In the genomic region with DNA sequence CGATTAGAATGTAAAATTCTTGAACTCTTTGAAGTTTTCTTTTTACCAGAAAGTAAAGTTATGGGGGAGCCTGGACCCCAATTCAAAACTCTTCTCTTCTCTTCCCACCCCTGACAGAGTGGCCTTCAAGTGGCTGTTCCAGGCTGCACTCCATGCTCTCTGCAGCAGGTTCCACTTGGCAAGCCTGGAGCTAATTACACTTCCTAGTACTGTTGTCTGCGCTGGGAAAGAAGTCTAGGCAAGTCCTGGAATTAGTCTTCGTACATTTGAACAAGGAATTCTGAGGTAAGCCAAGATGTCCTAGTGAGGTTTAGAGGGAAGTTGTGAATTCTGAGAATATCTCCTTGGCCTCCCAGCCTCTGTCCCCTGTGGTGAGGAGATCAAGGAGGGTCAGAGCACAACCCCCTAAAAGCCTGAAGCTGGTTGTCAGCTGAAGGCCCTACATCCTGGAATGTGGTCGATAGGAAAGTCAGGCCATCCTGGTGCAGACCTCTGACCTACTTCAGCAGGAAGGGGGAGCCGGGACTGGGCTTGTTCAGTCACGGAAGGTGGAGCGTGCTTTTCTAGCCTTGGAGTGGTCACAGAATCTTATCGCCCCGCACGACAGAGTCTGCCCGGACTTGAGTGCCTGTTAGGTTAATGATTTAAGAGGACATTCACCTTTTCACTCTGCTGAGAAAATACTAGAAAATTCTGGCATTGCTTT, we compare ENCODE assay signal across 10 mouse cellular contexts. TPM values are rescaled to one million over a fixed set of nuclear protein-coding genes. Genes with fewer than 3 reads are reported as not detected.
DNase-seq lines count a peak whose midpoint lies in the region; ATAC-seq lines count a peak whose summit lies in the region.
"Had no signal": no experiment of that assay in that cellular context is flagged by ENCODE, and none has a peak within 500 bp of the region (broad histone marks: within the 10 kb centered on the region; RNA-seq: fewer than 3 reads in every experiment).

No protein-coding gene starts in this region.

- DNase-seq in adrenal gland, adult 2 months: peak; percentile 62
- no peak for DNase-seq in adrenal gland, postnatal 4 days (ENCODE audit: low spot score in 2 of 2)
- peak; percentile 61 for DNase-seq in heart, adult 8-10 months (ENCODE audit: low spot score)
- no peak for DNase-seq in right cerebral cortex, postnatal 14 days
- DNase-seq in forebrain, embryonic 11.5 days (ENCODE audit: low spot score): no peak

- H3K27me3 ChIP-seq in kidney, embryonic 14.5 days (ENCODE audit: control insufficient read depth, insufficient read depth, low read length): no peaks in the 10 kb centered on the region
- H3K27me3 ChIP-seq in lung, embryonic 16.5 days (ENCODE audit: control insufficient read depth, insufficient read depth, low read depth, low read length): no peaks in the 10 kb centered on the region
- no peaks in the 10 kb centered on the region for H3K27me3 ChIP-seq in forebrain, embryonic 11.5 days (ENCODE audit: control insufficient read depth, insufficient read depth, low read length)
- H3K27me3 ChIP-seq: hindbrain, embryonic 12.5 days; neural tube, embryonic 13.5 days had no signal

- WGBS in kidney, embryonic 14.5 days: 20% methylated on average over 11 of the region's 11 CpGs
- 16% methylated on average over 11 of the region's 11 CpGs for WGBS in lung, embryonic 16.5 days
- WGBS in forebrain, embryonic 11.5 days: 53% methylated on average over 11 of the region's 11 CpGs

- no peaks in the 10 kb centered on the region for H3K9me3 ChIP-seq in kidney, embryonic 14.5 days (ENCODE audit: control insufficient read depth, low read length)
- H3K9me3 ChIP-seq in lung, embryonic 16.5 days (ENCODE audit: control insufficient read depth, low read length): no peaks in the 10 kb centered on the region
- H3K9me3 ChIP-seq in forebrain, embryonic 11.5 days (ENCODE audit: control insufficient read depth, low read length): no peaks in the 10 kb centered on the region
- H3K9me3 ChIP-seq: hindbrain, embryonic 12.5 days; neural tube, embryonic 13.5 days had no signal

- no peaks in the 10 kb centered on the region for H3K36me3 ChIP-seq in kidney, embryonic 14.5 days (ENCODE audit: control insufficient read depth, insufficient read depth, low read length)
- H3K36me3 ChIP-seq in lung, embryonic 16.5 days (ENCODE audit: control insufficient read depth, insufficient read depth, low read length): no peaks in the 10 kb centered on the region
- no peaks in the 10 kb centered on the region for H3K36me3 ChIP-seq in forebrain, embryonic 11.5 days (ENCODE audit: control insufficient read depth, insufficient read depth, low read length)
- H3K36me3 ChIP-seq: hindbrain, embryonic 12.5 days; neural tube, embryonic 13.5 days had no signal

- no peak overlapping the region for H3K4me3 ChIP-seq in kidney, embryonic 14.5 days (ENCODE audit: low read length)
- H3K4me3 ChIP-seq in lung, embryonic 16.5 days (ENCODE audit: low read length): no peak overlapping the region
- no peak overlapping the region for H3K4me3 ChIP-seq in forebrain, embryonic 11.5 days (ENCODE audit: low read depth, low read length)
- H3K4me3 ChIP-seq: hindbrain, embryonic 12.5 days; neural tube, embryonic 13.5 days had no signal

- ATAC-seq in kidney, embryonic 14.5 days (ENCODE audit: low FRiP score, low TSS enrichment): peak; percentile 78; the same call in 1 of the 2 replicates
- peak; percentile 86 for ATAC-seq in lung, embryonic 16.5 days (ENCODE audit: low read depth)
- no peak for ATAC-seq in erythroid progenitor cell, adult 5-6 weeks (replicated peaks; ENCODE audit: low FRiP score, poor library complexity, severe bottlenecking)
- ATAC-seq in forebrain, embryonic 11.5 days (replicated peaks; ENCODE audit: low FRiP score): no peak

- H3K4me1 ChIP-seq in kidney, embryonic 14.5 days (ENCODE audit: control insufficient read depth, insufficient read depth, low read length): peaks cover 26% of the 10 kb centered on the region
- H3K4me1 ChIP-seq in lung, embryonic 16.5 days (replicated peaks; ENCODE audit: control insufficient read depth, insufficient read depth, low read length): peaks cover 32% of the 10 kb centered on the region
- 0 out of 2 replicates have a peak, but pooled peaks cover 2% of the 10 kb centered on the region for H3K4me1 ChIP-seq in forebrain, embryonic 11.5 days (replicated peaks; ENCODE audit: control insufficient read depth, insufficient read depth, low read length)

- H3K27ac ChIP-seq in kidney, embryonic 14.5 days (ENCODE audit: low read depth, low read length): peak overlapping the region; percentile 88
- H3K27ac ChIP-seq in lung, embryonic 16.5 days (ENCODE audit: low read length): peak overlapping the region; percentile 97
- no peak overlapping the region for H3K27ac ChIP-seq in forebrain, embryonic 11.5 days (ENCODE audit: low read depth, low read length)
- H3K27ac ChIP-seq: hindbrain, embryonic 12.5 days; neural tube, embryonic 13.5 days had no signal

- no peak overlapping the region for H3K9ac ChIP-seq in kidney, embryonic 14.5 days (ENCODE audit: low read depth, low read length)
- H3K9ac ChIP-seq in lung, embryonic 16.5 days (ENCODE audit: low read length): peak overlapping the region; percentile 24; the same call in 1 of the 2 replicates
- H3K9ac ChIP-seq in forebrain, embryonic 11.5 days (ENCODE audit: low read length): no peak overlapping the region
- H3K9ac ChIP-seq: hindbrain, embryonic 12.5 days; neural tube, embryonic 13.5 days had no signal

- H3K4me2 ChIP-seq in kidney, embryonic 14.5 days (replicated peaks; ENCODE audit: low read depth, low read length): no peak overlapping the region
- H3K4me2 ChIP-seq in lung, embryonic 16.5 days (ENCODE audit: low read depth, low read length): peak overlapping the region; percentile 29
- H3K4me2 ChIP-seq in forebrain, embryonic 11.5 days (ENCODE audit: low read depth, low read length, severe bottlenecking): no peak overlapping the region
- H3K4me2 ChIP-seq: hindbrain, embryonic 12.5 days; neural tube, embryonic 13.5 days had no signal

RNA-seq across cellular contexts. Expression of gene Agps, which starts 59.6 kb away (rescaled TPM):
- total RNA-seq in adrenal gland, adult 2 months (2021): 10 to 100 TPM; 28.7 to 36.9 TPM
- polyA plus RNA-seq in adrenal gland, adult 2 months (2012; rRNA removed): 1.7 and 1.9 TPM in 2 replicates
- total RNA-seq in adrenal gland, postnatal 4 days (2021): 10 to 100 TPM; 39.0 to 52.5 TPM
- 10 to 100 TPM; 26.4 to 32.0 (median 27.2) TPM for total RNA-seq in heart, adult 8-10 months (2022)
- 33.9 and 51.3 TPM in 2 replicates for polyA plus RNA-seq in kidney, embryonic 14.5 days (2014; fragmentation: Nextera tagmentation; extraction: Ambion mirVana)
- polyA plus RNA-seq in lung, embryonic 16.5 days (2015; fragmentation: Nextera tagmentation; extraction: Ambion mirVana): 31.1 and 32.7 TPM in 2 replicates
- total RNA-seq in erythroid progenitor cell, adult 5-6 weeks (2015; ENCODE audit: low replicate concordance): 39.4 and 41.8 TPM in 2 replicates
- total RNA-seq in erythroid progenitor cell, adult 5-6 weeks (2017; ENCODE audit: low replicate concordance): 13.2 and 31.8 TPM in 2 replicates
- polyA plus RNA-seq in forebrain, embryonic 11.5 days (2014; fragmentation: Nextera tagmentation; extraction: Ambion mirVana): 46.7 and 47.3 TPM in 2 replicates

Comparison
In these comparisons a context has a peak if more than half of its experiments do, and no peak if none do; other contexts are left out.
1. DNase-seq: peak in adrenal gland, adult 2 months (single experiment) and heart, adult 8-10 months (single experiment); none in adrenal gland, postnatal 4 days (0 of 2), right cerebral cortex, postnatal 14 days (single experiment) and forebrain, embryonic 11.5 days (single experiment).
2. ATAC-seq: peak in kidney, embryonic 14.5 days (single experiment) and lung, embryonic 16.5 days (single experiment); none in erythroid progenitor cell, adult 5-6 weeks (single experiment) and forebrain, embryonic 11.5 days (single experiment).